Mouse (Mus musculus): ENCODE measurements around the gene Csf2.

Csf2 gene

GRCm38 (mm10) chr11:54242494-54242893 lies 7.0 kb downstream of the Csf2 start:
- no peak for DNase-seq (ENCODE audit: extremely low read depth, low read depth, low spot score)

DNA sequence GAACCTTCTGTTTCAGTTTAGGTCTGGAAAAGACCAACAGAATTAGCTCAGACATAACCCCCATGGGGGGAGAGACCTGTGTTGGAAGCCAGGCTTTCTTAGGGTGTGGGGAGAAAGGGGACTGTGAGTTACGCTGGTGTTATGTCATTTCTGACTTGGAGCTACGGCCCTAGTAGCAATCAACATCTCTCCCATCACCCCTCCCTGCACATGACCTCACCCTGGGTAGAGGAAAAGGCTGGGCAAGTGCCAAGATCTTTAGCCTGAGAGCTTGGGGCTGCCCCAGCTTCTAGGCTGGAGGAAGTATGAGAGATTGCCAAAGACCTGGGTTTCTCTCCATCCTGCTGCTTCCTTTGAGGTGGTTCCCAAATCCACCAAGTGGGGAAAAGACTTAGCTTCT lies 12.5 kb downstream of the Csf2 start:
- DNase-seq (ENCODE audit: extremely low read depth, low read depth, low spot score), result no peak

DNA sequence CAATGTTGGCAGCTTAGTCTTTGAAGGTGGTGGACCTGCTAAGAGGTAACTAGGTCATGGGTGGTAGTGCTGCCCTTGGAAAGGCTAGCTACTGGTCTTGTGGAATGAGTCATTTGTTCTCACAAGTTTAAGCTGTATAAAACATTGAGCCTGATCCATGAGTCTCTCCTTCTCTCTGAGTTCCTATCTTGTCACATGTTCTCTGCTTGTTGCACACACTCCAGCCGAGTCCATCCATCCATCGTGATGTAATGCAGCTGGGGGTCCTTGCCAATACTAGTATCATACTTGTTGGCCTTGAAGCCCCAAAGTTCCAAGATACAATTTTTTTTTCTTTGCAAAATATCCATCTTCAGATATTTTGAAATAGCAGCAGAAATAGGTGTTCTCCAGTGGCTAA lies 22.0 kb downstream of the Csf2 start:
- DNase-seq (ENCODE audit: extremely low read depth, low read depth, low spot score), result no peak

- DNase-seq (ENCODE audit: extremely low read depth, low read depth, low spot score), result no peak
Measured at GRCm38 (mm10) chr11:54224475-54224986, 24.9 kb downstream of the Csf2 start.

DNA sequence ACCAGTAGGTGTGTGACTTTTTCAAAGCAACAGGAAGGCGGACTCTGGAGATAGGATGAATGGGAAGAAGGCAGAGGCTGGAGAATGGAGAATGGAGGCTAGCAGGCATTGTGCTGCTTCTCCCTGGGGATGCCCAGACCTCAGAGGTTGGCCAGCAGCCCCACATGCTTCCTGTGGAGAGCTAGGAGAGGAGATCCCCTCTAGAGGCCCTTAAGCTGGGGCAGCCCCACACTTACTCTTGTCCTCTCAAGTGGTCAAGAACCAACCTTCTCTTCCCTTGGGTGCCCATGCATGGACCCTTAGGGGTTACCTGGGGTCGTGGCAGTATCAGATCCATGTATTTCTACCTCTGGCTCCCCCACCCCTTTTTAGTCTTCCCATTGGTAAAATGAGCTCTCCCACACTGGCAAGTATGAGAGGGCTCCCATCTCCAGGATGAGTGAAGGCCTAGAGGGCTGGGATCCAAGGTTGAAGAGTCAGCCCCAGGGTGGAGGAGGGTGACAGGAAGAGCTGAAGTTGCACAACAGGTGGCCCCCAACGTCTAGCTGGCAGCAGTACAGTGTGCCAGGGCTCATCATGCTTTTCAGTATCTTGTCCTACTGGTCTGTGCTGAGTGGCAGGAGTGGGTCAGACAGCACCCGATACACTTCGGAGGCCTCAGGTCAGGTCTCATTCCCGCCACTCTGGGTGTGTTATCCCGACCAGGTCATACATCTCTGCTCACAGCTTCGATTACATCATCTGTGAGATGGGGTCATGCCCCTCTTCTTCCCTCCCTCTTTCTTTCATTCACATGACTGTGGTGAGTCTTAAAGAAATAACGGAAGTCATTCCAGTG lies 25.6 kb downstream of the Csf2 start:
- no peak for DNase-seq (ENCODE audit: extremely low read depth, low read depth, low spot score)

DNA sequence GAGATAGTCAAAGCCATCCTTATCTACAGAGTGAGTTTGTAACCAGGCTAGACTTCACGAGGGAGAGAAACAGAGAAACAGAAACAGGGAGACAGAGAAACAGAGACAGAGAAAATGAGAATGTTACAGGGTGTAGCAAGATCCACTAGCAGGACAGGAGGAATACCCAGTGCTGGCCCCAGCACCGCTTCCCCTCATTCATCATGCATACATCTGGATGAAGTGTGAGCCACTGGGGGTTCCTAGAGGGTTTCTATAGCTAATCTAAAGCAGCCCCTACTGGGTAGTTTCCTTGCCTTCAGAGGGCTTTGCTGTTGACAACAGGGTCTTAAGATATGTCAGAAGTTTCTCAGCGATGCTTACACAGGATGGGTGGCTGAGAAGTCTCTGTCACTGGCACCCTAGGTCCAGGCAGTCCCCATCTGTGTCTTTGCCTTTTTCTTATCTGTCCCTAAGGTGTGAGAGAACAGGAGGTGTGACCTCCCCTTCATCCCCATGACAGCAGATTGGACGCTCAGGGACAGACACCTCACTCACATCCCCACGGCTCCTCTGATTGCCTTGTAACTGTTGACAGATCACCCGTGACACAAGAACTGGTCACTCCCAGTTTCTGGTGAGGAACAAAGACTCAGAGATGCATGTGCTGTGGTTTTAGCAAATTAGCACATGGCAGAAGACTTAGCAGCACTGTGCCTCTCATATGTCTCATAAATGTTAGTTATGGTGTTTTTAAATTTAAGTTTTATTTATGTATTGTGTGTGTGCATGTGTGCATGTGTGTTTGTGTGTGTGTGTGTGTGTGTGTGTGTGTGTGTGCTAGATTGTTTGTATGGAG lies 29.3 kb downstream of the Csf2 start:
- no peak for DNase-seq (ENCODE audit: extremely low read depth, low read depth, low spot score)

GRCm38 (mm10) chr11:54219191-54219590 lies 30.3 kb downstream of the Csf2 start:
- no peak for DNase-seq (ENCODE audit: extremely low read depth, low read depth, low spot score)

GRCm38 (mm10) chr11:54217384-54217783 lies 32.1 kb downstream of the Csf2 start:
- DNase-seq (ENCODE audit: extremely low read depth, low read depth, low spot score), result no peak

DNA sequence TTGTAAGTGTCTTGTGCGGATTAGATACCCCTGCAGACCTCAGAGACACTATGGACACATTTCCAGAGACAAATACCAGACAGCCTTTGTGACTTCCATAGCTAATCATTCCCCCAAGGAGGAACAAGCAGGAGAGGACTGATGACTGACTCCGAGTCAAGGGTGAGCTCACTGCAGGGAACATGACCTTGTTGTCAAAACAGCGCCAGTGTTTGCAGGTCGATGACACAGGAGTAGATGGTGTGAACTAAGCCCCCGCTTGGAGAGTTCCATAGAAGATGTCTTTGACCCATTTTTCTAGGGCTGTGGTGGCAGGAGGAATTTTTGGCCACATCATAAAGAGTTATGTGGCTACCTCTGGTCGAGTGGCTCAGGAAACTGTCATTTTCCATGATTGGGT lies 33.4 kb downstream of the Csf2 start:
- no peak for DNase-seq (ENCODE audit: extremely low read depth, low read depth, low spot score)

GRCm38 (mm10) chr11:54214499-54215443 lies 34.7 kb downstream of the Csf2 start:
- no peak for DNase-seq (ENCODE audit: extremely low read depth, low read depth, low spot score)

GRCm38 (mm10) chr11:54213631-54214030 lies 35.8 kb downstream of the Csf2 start:
- no peak for DNase-seq (ENCODE audit: extremely low read depth, low read depth, low spot score)

GRCm38 (mm10) chr11:54206993-54207392 lies 42.5 kb downstream of the Csf2 start:
- DNase-seq (ENCODE audit: extremely low read depth, low read depth, low spot score), result no peak

GRCm38 (mm10) chr11:54205366-54205765 lies 44.1 kb downstream of the Csf2 start:
- DNase-seq (ENCODE audit: extremely low read depth, low read depth, low spot score), result no peak

- no peak for DNase-seq (ENCODE audit: extremely low read depth, low read depth, low spot score)
Measured at GRCm38 (mm10) chr11:54204781-54205180, 44.7 kb downstream of the Csf2 start.

- no peak for DNase-seq (ENCODE audit: extremely low read depth, low read depth, low spot score)
Measured at GRCm38 (mm10) chr11:54203162-54203561, 46.3 kb downstream of the Csf2 start.

- DNase-seq (ENCODE audit: extremely low read depth, low read depth, low spot score), result no peak
Measured at GRCm38 (mm10) chr11:54201881-54202685, 47.4 kb downstream of the Csf2 start.

- no peak for DNase-seq (ENCODE audit: extremely low read depth, low read depth, low spot score)
Measured at GRCm38 (mm10) chr11:54201287-54201773, 48.1 kb downstream of the Csf2 start.

Data from fat pad, adult 2 months (tissue).